Mouse (Mus musculus): ENCODE results near the gene Rhoh. TPM values are rescaled to one million over a fixed set of nuclear protein-coding genes. Genes with fewer than 3 reads are reported as not detected.
A peak's percentile ranks its signal among the peaks of the same experiment; 100 is the strongest.

Rhoh gene
- polyA plus RNA-seq, 1 experiment from 2014 or later, result 0.25 TPM

DNA sequence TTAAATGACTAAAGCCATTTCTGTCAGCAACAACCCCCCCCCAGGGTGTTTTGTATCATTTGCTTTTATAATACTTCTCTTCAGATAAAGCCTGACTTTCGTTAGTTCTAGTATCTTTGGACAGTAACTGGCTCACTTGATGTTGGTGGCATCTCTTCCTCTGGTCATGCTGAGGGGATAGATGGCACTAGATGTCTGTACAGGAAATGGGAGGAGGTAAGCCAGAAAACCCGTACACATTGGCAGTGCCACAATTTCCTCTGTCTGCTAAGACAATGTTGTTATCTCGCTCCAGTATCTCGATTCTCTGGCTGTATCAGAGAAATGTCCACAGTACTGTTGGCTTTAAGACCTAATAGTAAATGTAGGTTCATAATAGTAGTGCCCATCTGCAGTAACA is 12.2 kb downstream of the Rhoh start:
- no peak overlapping the region for H3K4me3 ChIP-seq (ENCODE audit: low read depth, low read length)
- H3K4me1 ChIP-seq (ENCODE audit: control insufficient read depth, insufficient read depth, low read length), result no peaks in the 10 kb centered on the region
- H3K9me3 ChIP-seq (replicated peaks; ENCODE audit: control insufficient read depth, low read length), result no peaks in the 10 kb centered on the region
- DNase-seq (ENCODE audit: low spot score) (no peak), ATAC-seq (replicated peaks; ENCODE audit: insufficient number of reproducible peaks, low FRiP score, low TSS enrichment, low read depth) (no peak)
- WGBS, result 77% methylated on average over 4 of the region's 4 CpGs
- no peaks in the 10 kb centered on the region for H3K27me3 ChIP-seq (ENCODE audit: control insufficient read depth, insufficient read depth, low read length)
- no peak overlapping the region for H3K4me2 ChIP-seq (ENCODE audit: low read depth, low read length)
- no peaks in the 10 kb centered on the region for H3K36me3 ChIP-seq (replicated peaks; ENCODE audit: control insufficient read depth, insufficient read depth, low read depth, low read length)
- no peak overlapping the region for H3K27ac ChIP-seq (replicated peaks; ENCODE audit: low read depth, low read length)
- H3K9ac ChIP-seq (replicated peaks; ENCODE audit: low read length), result no peak overlapping the region

DNA sequence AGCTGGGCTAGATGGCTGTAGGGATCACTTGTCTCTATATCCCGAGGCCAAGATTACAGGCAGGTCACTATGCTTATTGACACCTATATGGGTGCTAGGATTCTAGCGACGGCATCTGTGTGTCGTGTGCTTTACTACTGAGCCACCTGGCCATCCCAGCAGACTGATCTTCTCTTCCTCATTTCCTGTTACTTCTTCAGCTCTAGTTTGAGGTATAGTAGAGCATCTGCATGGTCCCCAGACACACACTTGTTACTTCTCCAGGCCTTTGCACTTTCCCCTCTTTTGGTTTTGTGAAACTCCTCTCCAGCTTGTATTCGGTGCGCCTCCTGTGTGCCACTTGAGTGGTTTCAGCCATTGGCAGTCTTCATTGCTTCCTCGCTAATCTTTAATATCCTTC is 14.3 kb downstream of the Rhoh start:
- ATAC-seq (replicated peaks; ENCODE audit: insufficient number of reproducible peaks, low FRiP score, low TSS enrichment, low read depth) (no peak), DNase-seq (ENCODE audit: low spot score) (no peak)
- Histone ChIP-seq H3K27ac (replicated peaks; ENCODE audit: low read depth, low read length) (no peak overlapping the region), H3K27me3 (ENCODE audit: control insufficient read depth, insufficient read depth, low read length) (no peaks in the 10 kb centered on the region), H3K9ac (replicated peaks; ENCODE audit: low read length) (no peak overlapping the region), H3K4me3 (ENCODE audit: low read depth, low read length) (no peak overlapping the region), H3K4me2 (ENCODE audit: low read depth, low read length) (no peak overlapping the region), H3K36me3 (replicated peaks; ENCODE audit: control insufficient read depth, insufficient read depth, low read depth, low read length) (no peaks in the 10 kb centered on the region), H3K4me1 (ENCODE audit: control insufficient read depth, insufficient read depth, low read length) (no peaks in the 10 kb centered on the region), H3K9me3 (replicated peaks; ENCODE audit: control insufficient read depth, low read length) (no peaks in the 10 kb centered on the region)
- 88% methylated on average over 7 of the region's 7 CpGs for WGBS

- Histone ChIP-seq H3K27ac (replicated peaks; ENCODE audit: low read depth, low read length) (no peak overlapping the region), H3K4me3 (ENCODE audit: low read depth, low read length) (no peak overlapping the region), H3K9ac (replicated peaks; ENCODE audit: low read length) (no peak overlapping the region), H3K4me2 (ENCODE audit: low read depth, low read length) (no peak overlapping the region), H3K4me1 (ENCODE audit: control insufficient read depth, insufficient read depth, low read length) (no peaks in the 10 kb centered on the region), H3K9me3 (replicated peaks; ENCODE audit: control insufficient read depth, low read length) (no peaks in the 10 kb centered on the region), H3K36me3 (replicated peaks; ENCODE audit: control insufficient read depth, insufficient read depth, low read depth, low read length) (no peaks in the 10 kb centered on the region), H3K27me3 (ENCODE audit: control insufficient read depth, insufficient read depth, low read length) (no peaks in the 10 kb centered on the region)
- DNase-seq (ENCODE audit: low spot score) (no peak), ATAC-seq (replicated peaks; ENCODE audit: insufficient number of reproducible peaks, low FRiP score, low TSS enrichment, low read depth) (no peak)
- WGBS, result 69% methylated on average over 3 of the region's 3 CpGs
Observed at GRCm38 (mm10) chr5:65878367-65878766, 17.4 kb downstream of the Rhoh start.

GRCm38 (mm10) chr5:65881254-65881653 is 20.2 kb downstream of the Rhoh start:
- H3K4me1 ChIP-seq (ENCODE audit: control insufficient read depth, insufficient read depth, low read length), result no peaks in the 10 kb centered on the region
- 85% methylated on average over 2 of the region's 2 CpGs for WGBS
- H3K36me3 ChIP-seq (replicated peaks; ENCODE audit: control insufficient read depth, insufficient read depth, low read depth, low read length), result no peaks in the 10 kb centered on the region
- H3K4me2 ChIP-seq (ENCODE audit: low read depth, low read length), result no peak overlapping the region
- H3K27me3 ChIP-seq (ENCODE audit: control insufficient read depth, insufficient read depth, low read length), result no peaks in the 10 kb centered on the region
- no peak overlapping the region for H3K9ac ChIP-seq (replicated peaks; ENCODE audit: low read length)
- DNase-seq (ENCODE audit: low spot score) (no peak), ATAC-seq (replicated peaks; ENCODE audit: insufficient number of reproducible peaks, low FRiP score, low TSS enrichment, low read depth) (no peak)
- no peaks in the 10 kb centered on the region for H3K9me3 ChIP-seq (replicated peaks; ENCODE audit: control insufficient read depth, low read length)
- H3K4me3 ChIP-seq (ENCODE audit: low read depth, low read length), result no peak overlapping the region
- no peak overlapping the region for H3K27ac ChIP-seq (replicated peaks; ENCODE audit: low read depth, low read length)

DNA sequence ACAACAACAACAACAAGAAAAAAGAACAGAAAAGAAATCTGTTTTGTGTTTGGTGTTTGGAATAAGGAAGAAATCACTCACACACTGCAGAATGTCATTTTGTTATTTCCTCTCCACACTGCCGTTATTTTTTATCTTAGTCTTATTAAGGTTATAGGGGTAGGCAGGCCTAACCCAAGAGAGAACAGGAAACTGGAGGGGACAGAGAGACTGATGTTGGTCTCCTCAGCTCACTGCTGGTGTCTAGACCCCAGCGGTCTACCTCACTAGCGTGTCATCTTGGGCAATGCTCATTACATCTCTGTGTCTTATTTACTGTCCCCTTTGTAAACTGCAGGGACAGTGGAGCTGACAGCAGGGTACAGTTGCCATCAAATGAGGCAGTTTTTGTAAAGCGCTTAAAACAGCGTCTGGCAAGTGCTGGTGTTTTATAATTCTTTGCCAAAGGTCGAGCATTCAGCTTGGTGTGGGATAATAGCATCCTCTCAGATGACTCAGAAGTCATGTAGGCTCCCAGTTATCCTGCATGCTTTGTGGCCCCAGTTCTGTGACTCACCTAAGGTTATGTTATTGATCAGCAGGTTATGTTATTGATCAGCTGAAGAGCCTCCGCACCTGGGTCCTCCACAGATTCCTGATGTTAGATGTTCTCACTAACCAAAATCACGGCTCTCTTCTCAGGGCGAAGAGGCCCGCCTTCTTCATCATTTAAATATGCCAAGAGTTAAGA is 21.6 kb downstream of the Rhoh start:
- no peaks in the 10 kb centered on the region for H3K36me3 ChIP-seq (replicated peaks; ENCODE audit: control insufficient read depth, insufficient read depth, low read depth, low read length)
- no peaks in the 10 kb centered on the region for H3K9me3 ChIP-seq (replicated peaks; ENCODE audit: control insufficient read depth, low read length)
- DNase-seq (ENCODE audit: low spot score) (no peak), ATAC-seq (replicated peaks; ENCODE audit: insufficient number of reproducible peaks, low FRiP score, low TSS enrichment, low read depth) (no peak)
- H3K4me1 ChIP-seq (ENCODE audit: control insufficient read depth, insufficient read depth, low read length), result no peaks in the 10 kb centered on the region
- no peaks in the 10 kb centered on the region for H3K27me3 ChIP-seq (ENCODE audit: control insufficient read depth, insufficient read depth, low read length)
- H3K9ac ChIP-seq (replicated peaks; ENCODE audit: low read length), result no peak overlapping the region
- no peak overlapping the region for H3K4me3 ChIP-seq (ENCODE audit: low read depth, low read length)
- WGBS, result 88% methylated on average over 10 of the region's 10 CpGs
- H3K27ac ChIP-seq (replicated peaks; ENCODE audit: low read depth, low read length), result no peak overlapping the region
- H3K4me2 ChIP-seq (ENCODE audit: low read depth, low read length), result no peak overlapping the region

DNA sequence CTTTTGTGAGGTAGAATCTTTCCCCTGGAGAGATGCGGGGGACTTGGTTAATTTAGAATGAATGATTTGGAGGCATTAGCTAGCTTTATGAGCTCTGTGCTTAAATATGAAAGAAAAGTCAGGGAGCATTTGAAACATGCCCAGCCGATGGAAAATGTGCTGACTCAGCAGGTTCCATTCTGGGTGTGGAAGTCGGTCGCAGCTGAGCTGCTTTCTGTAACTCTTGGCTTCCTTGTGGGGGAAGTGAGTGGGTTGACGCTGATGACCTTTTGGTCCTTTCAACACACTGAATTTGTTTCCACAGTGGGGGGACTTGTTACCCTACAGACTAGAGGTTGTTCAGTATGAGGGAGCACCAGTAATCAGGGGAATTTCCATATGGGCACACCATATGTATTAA is 22.3 kb downstream of the Rhoh start:
- Histone ChIP-seq H3K9me3 (replicated peaks; ENCODE audit: control insufficient read depth, low read length) (no peaks in the 10 kb centered on the region), H3K4me3 (ENCODE audit: low read depth, low read length) (no peak overlapping the region), H3K4me1 (ENCODE audit: control insufficient read depth, insufficient read depth, low read length) (no peaks in the 10 kb centered on the region), H3K27me3 (ENCODE audit: control insufficient read depth, insufficient read depth, low read length) (no peaks in the 10 kb centered on the region), H3K36me3 (replicated peaks; ENCODE audit: control insufficient read depth, insufficient read depth, low read depth, low read length) (no peaks in the 10 kb centered on the region), H3K27ac (replicated peaks; ENCODE audit: low read depth, low read length) (no peak overlapping the region), H3K9ac (replicated peaks; ENCODE audit: low read length) (no peak overlapping the region), H3K4me2 (ENCODE audit: low read depth, low read length) (no peak overlapping the region)
- ATAC-seq (replicated peaks; ENCODE audit: insufficient number of reproducible peaks, low FRiP score, low TSS enrichment, low read depth), result no peak
- 64% methylated on average over 5 of the region's 5 CpGs for WGBS
- DNase-seq (ENCODE audit: low spot score), result peak; percentile 19

- Histone ChIP-seq H3K4me2 (ENCODE audit: low read depth, low read length) (no peak overlapping the region), H3K9me3 (replicated peaks; ENCODE audit: control insufficient read depth, low read length) (no peaks in the 10 kb centered on the region), H3K4me3 (ENCODE audit: low read depth, low read length) (no peak overlapping the region), H3K9ac (replicated peaks; ENCODE audit: low read length) (no peak overlapping the region), H3K4me1 (ENCODE audit: control insufficient read depth, insufficient read depth, low read length) (no peaks in the 10 kb centered on the region), H3K27me3 (ENCODE audit: control insufficient read depth, insufficient read depth, low read length) (no peaks in the 10 kb centered on the region), H3K36me3 (replicated peaks; ENCODE audit: control insufficient read depth, insufficient read depth, low read depth, low read length) (no peaks in the 10 kb centered on the region), H3K27ac (replicated peaks; ENCODE audit: low read depth, low read length) (no peak overlapping the region)
- DNase-seq (ENCODE audit: low spot score) (no peak), ATAC-seq (replicated peaks; ENCODE audit: insufficient number of reproducible peaks, low FRiP score, low TSS enrichment, low read depth) (no peak)
- WGBS, result 73% methylated on average over 15 of the region's 15 CpGs
Observed at GRCm38 (mm10) chr5:65885699-65886443, 24.9 kb downstream of the Rhoh start.

- Histone ChIP-seq H3K27ac (replicated peaks; ENCODE audit: low read depth, low read length) (no peak overlapping the region), H3K36me3 (replicated peaks; ENCODE audit: control insufficient read depth, insufficient read depth, low read depth, low read length) (no peaks in the 10 kb centered on the region), H3K4me2 (ENCODE audit: low read depth, low read length) (no peak overlapping the region), H3K4me1 (ENCODE audit: control insufficient read depth, insufficient read depth, low read length) (no peaks in the 10 kb centered on the region), H3K9me3 (replicated peaks; ENCODE audit: control insufficient read depth, low read length) (no peaks in the 10 kb centered on the region), H3K27me3 (ENCODE audit: control insufficient read depth, insufficient read depth, low read length) (no peaks in the 10 kb centered on the region), H3K4me3 (ENCODE audit: low read depth, low read length) (no peak overlapping the region), H3K9ac (replicated peaks; ENCODE audit: low read length) (no peak overlapping the region)
- DNase-seq (ENCODE audit: low spot score) (no peak), ATAC-seq (replicated peaks; ENCODE audit: insufficient number of reproducible peaks, low FRiP score, low TSS enrichment, low read depth) (no peak)
- 89% methylated on average over 5 of the region's 5 CpGs for WGBS
Observed at GRCm38 (mm10) chr5:65888102-65888501, 27.1 kb downstream of the Rhoh start.

Measured in embryonic facial prominence, embryonic 11.5 days (tissue).